Mouse (Mus musculus) heart, embryonic 15.5 days (tissue): Measurements from ENCODE around the gene Rpl3. TPM values are rescaled to one million over a fixed set of nuclear protein-coding genes. Genes with fewer than 3 reads are reported as not detected.

Source experiments
- ATAC-seq: fragments of 200-750 bp; cut with Nextera tagmentation; replicated peaks from 2 replicates; pipeline ENCODE4 v1.8.0; 2017; ENCODE audit warnings: low read depth, moderate TSS enrichment; ENCODE audit not compliant: insufficient number of reproducible peaks, insufficient read depth, low FRiP score
- H3K27ac ChIP-seq: fragments of 300-500 bp; sonication (generic); 2 replicates; pipeline ENCODE4 v1.5.1; 2015; ENCODE audit warnings: mild to moderate bottlenecking, inconsistent platforms
- H3K27me3 ChIP-seq: fragments of 300-500 bp; sonication (generic); 2 replicates; pipeline ENCODE4 v1.6.1; 2015; ENCODE audit warnings: inconsistent platforms
- H3K36me3 ChIP-seq: fragments of 300-500 bp; sonication (generic); 2 replicates; pipeline ENCODE4 v1.6.1; 2015; ENCODE audit warnings: mild to moderate bottlenecking, inconsistent platforms
- H3K4me1 ChIP-seq: fragments of 300-500 bp; sonication (generic); replicated peaks from 2 replicates; pipeline ENCODE4 v1.6.1; 2015; ENCODE audit warnings: inconsistent platforms
- H3K4me2 ChIP-seq: fragments of 300-500 bp; sonication (generic); 2 replicates; pipeline ENCODE4 v1.6.1; 2015; ENCODE audit warnings: inconsistent platforms, mild to moderate bottlenecking, moderate library complexity
- H3K4me3 ChIP-seq: fragments of 300-500 bp; sonication (generic); 2 replicates; pipeline ENCODE4 v1.5.1; 2015; ENCODE audit warnings: mild to moderate bottlenecking, inconsistent platforms
- H3K9ac ChIP-seq: fragments of 300-500 bp; sonication (generic); 2 replicates; pipeline ENCODE4 v1.6.1; 2015; ENCODE audit warnings: mild to moderate bottlenecking, inconsistent platforms
- H3K9me3 ChIP-seq: fragments of 300-500 bp; sonication (generic); replicated peaks from 2 replicates; pipeline ENCODE4 v1.6.1; 2016; ENCODE audit warnings: inconsistent platforms
- WGBS: fragments of 180-500 bp; shearing (Covaris S2); methylation state at CpG from one replicate; pipeline ENCODE4 v1.1.7; 2015; ENCODE audit warnings: mixed read lengths; 5-methylcytosine and 5-hydroxymethylcytosine counted together
- polyA plus RNA-seq: library from polyadenylated mRNA; unstranded; fragments of >200 nt; fragmentation: Nextera tagmentation; extraction: Ambion mirVana; gene quantifications from 2 replicates; pipeline ENCODE4 v1.2.1, GENCODE M21; 2015

The Rpl3 gene
- 565 and 609 TPM in 2 replicates for polyA plus RNA-seq

DNA sequence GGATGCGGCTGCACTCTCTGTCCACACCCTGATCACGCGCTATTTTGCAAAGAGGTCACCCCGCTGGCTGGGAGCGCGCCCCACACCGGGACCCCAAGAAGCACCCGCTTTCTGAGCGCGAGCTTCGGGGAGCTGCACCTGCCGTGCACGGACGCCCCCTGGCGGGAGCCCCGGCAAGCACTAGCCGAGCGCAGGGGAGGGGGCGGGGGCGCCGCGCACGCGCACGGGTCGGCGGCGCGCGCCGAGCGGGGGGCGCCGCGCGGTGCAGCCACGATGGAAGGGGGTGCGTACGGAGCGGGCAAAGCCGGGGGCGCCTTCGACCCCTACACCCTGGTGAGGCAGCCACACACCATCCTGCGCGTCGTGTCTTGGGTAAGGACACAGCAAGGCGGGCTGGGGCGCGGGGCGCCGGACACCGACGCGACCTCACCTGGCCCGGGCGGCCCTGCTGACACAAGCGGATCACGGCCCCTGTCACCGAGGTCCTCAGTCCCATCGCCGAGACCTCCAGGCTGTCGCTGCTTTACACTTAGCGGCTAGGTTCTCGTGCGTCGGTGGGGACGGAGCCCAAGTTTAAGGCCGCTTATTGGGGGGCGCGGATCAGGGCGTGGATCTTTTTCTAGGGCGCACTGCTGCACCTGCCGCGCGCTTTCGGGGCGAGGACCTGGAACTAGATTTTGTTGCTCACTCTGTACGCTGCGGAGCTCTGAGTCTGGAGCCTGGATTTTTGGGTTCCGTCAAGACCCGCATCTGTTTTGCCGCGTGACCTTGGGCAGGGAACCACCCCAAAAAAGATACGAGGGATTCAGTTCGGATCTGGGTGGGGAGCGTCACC lies at the start of gene Rpl3, which contains the start of gene Syngr1:
TSS of gene Rpl3 (minus strand) at position 748 of the 835 bp plus-strand sequence.
TSS of gene Syngr1 (plus strand) at position 214 of the 835 bp plus-strand sequence.
- ATAC-seq = peak; percentile 75
- Histone ChIP-seq H3K4me2 (peak within 1 kb of the TSS; percentile 97), H3K4me1 (peaks cover 17% of the 10 kb centered on the region), H3K27ac (no peak within 1 kb of the TSS), H3K9me3 (no peaks in the 10 kb centered on the region), H3K9ac (peak within 1 kb of the TSS; percentile 77), H3K4me3 (peak within 1 kb of the TSS; percentile 83), H3K27me3 (peaks cover 31% of the 10 kb centered on the region), H3K36me3 (no peaks in the 10 kb centered on the region)
- WGBS = 2% methylated on average over 70 of the region's 86 CpGs

DNA sequence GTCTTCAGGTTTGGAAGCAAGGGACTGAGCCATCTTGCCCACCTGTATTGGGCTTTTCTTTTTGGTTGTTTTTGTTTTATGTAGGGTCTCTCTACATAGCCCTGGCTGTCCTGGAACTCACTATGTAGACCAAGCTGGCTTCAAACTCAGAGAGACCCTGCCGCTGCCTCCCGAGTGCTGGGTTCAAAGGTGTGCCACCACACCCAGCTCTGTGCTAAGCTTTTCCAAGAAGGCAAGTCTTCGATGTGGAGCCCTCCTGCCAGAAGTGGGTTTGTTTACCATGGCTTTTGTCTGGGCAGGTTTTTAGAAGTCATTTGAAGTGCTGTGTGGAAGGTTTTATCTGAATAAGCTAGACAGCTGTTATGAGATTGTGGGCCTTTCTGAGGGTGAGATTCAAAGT lies 49.2 kb upstream of the Rpl3 start:
- no peak overlapping the region for H3K27ac ChIP-seq
- ATAC-seq = no peak
- 84% methylated on average over 3 of the region's 3 CpGs for WGBS

DNA sequence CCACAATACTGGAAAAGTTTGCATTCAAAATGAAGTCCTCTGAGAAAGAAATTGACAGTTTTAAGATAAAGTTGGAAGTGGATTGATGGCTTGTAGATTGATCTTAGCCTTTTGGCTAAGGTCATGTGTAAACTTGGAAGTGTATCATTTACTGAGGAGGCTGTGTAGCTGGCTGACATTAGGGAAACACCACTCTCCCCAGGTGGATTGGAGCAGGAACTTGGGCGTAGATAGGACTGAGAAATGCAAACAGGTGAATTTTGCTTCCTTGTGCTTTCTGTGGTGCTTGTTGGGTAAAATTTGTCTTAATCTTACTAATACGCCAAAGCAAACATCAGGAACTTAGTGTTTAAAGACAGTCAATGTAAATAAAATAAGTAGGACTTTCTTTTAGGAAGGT lies 48.6 kb upstream of the Rpl3 start:
- peaks cover 10% of the 10 kb centered on the region for H3K36me3 ChIP-seq
- no peak overlapping the region for H3K4me2 ChIP-seq
- no peak for ATAC-seq
- H3K9ac ChIP-seq = no peak overlapping the region
- no peak overlapping the region for H3K27ac ChIP-seq
- peaks cover 42% of the 10 kb centered on the region for H3K4me1 ChIP-seq
- H3K4me3 ChIP-seq = no peak overlapping the region
- H3K27me3 ChIP-seq = no peaks in the 10 kb centered on the region
- WGBS = 93% methylated on average over 2 of the region's 2 CpGs
- H3K9me3 ChIP-seq = no peaks in the 10 kb centered on the region

More for the DNA sequence above, 49.2 kb upstream of the Rpl3 start:
- no peak overlapping the region for H3K9ac ChIP-seq
- H3K27me3 ChIP-seq = no peaks in the 10 kb centered on the region
- no peak overlapping the region for H3K4me3 ChIP-seq
- no peak overlapping the region for H3K4me2 ChIP-seq
- H3K36me3 ChIP-seq = peaks cover 10% of the 10 kb centered on the region
- peaks cover 43% of the 10 kb centered on the region for H3K4me1 ChIP-seq
- H3K9me3 ChIP-seq = no peaks in the 10 kb centered on the region

DNA sequence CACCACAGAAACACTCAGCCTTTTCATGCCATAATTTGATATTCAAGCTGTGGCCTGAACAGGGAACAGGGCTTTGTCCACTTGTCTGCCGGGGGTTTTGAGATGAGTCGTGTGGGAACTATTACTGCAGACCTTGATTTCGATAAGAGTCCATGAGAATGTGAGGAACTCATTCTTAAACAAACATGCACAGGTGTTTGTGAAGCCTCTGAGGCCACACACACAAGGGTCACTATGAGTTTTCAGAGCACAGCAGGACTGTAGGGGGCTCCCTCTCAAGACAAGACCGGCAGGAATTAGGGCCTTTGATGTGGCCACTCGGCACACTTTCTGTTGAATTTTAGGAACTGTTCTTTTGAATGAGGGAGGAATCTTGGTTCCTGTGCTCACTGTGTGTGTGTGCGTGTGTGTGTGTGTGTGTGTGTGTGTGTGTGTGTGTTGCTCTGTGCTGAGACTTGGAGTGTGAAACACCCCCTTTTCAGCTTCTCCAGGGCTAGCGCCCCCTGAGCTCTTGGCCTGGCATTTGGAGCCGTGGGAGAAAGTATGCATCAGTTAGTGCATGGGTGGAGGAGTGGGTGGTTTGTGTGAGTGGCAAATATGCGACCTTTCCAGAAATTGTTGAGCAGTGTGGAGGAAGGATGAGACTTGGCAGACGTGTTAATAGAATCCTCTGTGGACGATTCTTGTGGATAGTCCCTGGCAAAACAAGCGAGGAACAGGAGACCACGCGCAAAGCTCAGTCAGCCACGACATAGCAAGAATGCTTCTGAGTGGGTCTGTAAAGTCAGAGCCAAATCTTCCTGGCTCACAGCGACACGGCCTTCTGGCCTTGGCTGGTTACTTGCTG lies 46.5 kb upstream of the Rpl3 start:
- Histone ChIP-seq H3K9me3 (no peaks in the 10 kb centered on the region), H3K36me3 (peaks cover 10% of the 10 kb centered on the region), H3K4me1 (peaks cover 56% of the 10 kb centered on the region), H3K4me2 (no peak overlapping the region), H3K27me3 (no peaks in the 10 kb centered on the region), H3K27ac (peak overlapping the region; percentile 55), H3K9ac (no peak overlapping the region), H3K4me3 (no peak overlapping the region)
- ATAC-seq = no peak
- 49% methylated on average over 17 of the region's 17 CpGs for WGBS

DNA sequence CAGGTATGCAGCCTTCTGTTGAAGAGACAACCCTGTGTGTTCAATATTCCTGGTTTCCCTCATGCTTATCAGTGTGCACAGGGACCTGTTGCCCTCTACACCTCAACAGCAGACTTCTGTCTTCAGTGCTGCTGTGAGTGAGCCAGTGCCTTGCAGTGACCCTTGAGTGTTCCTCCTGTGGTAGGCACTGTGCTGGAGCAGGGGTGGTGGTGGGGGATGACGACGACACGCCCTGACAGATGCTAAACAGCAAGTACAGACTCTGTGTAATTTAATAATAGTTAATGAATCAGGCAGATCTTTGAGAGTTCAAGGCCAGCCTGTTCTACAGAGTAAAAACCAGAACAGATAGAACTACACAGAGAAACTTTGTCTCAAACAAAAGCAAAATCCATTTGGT lies 45.0 kb upstream of the Rpl3 start:
- ATAC-seq = no peak
- Histone ChIP-seq H3K4me1 (peaks cover 60% of the 10 kb centered on the region), H3K9ac (no peak overlapping the region), H3K9me3 (no peaks in the 10 kb centered on the region), H3K27me3 (no peaks in the 10 kb centered on the region), H3K4me2 (no peak overlapping the region), H3K4me3 (no peak overlapping the region), H3K36me3 (peaks cover 4% of the 10 kb centered on the region), H3K27ac (peak overlapping the region; percentile 100)
- WGBS = 90% methylated on average over 3 of the region's 3 CpGs

DNA sequence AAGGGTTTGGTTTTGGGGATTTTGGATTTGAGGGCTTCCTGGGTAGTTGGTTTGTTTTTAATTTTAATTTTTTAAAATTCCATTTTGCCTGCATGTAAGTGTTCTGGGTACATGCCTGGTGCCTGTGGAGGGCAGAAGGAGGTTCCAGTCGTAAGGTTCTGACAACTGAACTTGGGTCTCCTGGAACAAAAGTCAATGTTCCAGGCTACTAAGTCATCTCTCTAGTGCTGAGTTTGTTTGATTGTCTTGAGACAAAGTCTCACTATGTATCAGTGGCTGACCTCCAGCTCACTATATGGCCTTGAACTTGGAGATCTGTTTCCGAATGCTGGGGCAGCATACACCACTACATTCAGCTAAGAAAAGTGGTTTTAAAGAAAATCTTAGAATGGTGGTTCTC lies 43.8 kb upstream of the Rpl3 start:
- H3K9me3 ChIP-seq = no peaks in the 10 kb centered on the region
- H3K27me3 ChIP-seq = no peaks in the 10 kb centered on the region
- peaks cover 4% of the 10 kb centered on the region; the same call in 1 of the 2 replicates for H3K36me3 ChIP-seq
- H3K4me2 ChIP-seq = no peak overlapping the region
- H3K4me3 ChIP-seq = no peak overlapping the region
- peak overlapping the region; percentile 100 for H3K27ac ChIP-seq
- WGBS = 89% methylated on average over 2 of the region's 2 CpGs
- peaks cover 60% of the 10 kb centered on the region for H3K4me1 ChIP-seq
- ATAC-seq = no peak
- H3K9ac ChIP-seq = no peak overlapping the region

DNA sequence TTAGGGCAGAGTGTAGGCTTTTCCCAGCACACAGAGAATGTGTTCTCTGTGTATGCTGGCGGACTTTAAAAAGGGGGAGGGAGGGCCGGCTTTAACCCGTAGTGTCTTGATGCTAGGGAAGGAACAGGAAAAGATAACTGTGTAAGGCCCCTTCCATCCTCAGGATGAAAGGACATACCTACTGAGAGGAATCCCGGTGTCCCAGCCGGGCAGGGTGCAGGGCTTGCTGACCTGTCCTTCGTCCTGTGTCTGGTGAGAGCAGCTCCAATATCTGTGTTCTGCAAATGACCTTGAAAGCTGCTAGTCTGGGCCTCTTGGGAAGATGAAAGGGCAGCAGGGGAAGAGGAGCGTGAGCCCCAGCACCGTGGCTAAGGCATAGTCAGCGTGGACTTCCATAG lies 42.8 kb upstream of the Rpl3 start:
- Histone ChIP-seq H3K4me1 (peaks cover 57% of the 10 kb centered on the region), H3K4me2 (peak overlapping the region; percentile 73), H3K9ac (peak overlapping the region; percentile 79), H3K36me3 (no peaks in the 10 kb centered on the region), H3K27ac (peak overlapping the region; percentile 100), H3K27me3 (no peaks in the 10 kb centered on the region), H3K4me3 (peak overlapping the region; percentile 75), H3K9me3 (no peaks in the 10 kb centered on the region)
- 21% methylated on average over 9 of the region's 9 CpGs for WGBS
- no peak; the same call in 1 of the 2 replicates for ATAC-seq

DNA sequence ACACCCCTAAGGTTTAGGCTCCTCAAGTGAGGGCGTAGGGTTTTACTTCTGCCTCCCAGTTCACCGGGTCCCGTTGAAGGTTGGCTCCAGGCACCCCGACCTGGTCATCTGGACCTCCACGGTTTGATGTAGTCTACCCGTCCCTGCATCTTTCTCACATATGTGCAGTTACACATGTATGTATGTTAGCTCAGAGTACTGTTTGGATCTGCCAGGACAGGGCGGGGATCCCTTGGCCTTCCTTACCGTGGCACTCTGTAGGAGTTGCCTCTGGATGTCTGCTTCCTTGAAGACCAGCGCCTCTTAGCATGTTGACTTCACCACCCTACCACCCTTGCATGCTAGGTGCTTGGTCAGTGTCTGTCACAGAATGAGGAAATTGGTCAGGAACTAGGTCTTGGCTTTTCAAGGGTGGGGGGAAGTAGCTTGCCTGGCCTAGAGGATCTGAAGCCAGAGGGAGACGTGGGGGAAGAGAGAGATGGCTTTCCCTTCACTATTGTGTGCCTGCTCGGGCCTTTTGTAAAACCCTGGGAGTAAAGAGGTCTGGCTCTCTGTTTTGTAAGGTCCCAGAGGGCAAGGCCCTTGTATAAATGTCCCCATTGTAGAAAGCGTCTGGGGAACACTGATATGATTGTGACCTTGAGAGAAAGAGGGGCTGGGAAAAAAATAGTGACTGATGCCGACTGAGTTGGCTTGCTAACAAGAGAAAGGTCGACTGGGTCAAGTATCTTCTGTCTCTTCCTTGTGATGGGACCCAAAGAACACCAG lies 42.2 kb upstream of the Rpl3 start:
- no peaks in the 10 kb centered on the region for H3K36me3 ChIP-seq
- H3K4me2 ChIP-seq = peak overlapping the region; percentile 73
- H3K4me3 ChIP-seq = peak overlapping the region; percentile 75
- no peak; the same call in 1 of the 2 replicates for ATAC-seq
- H3K27ac ChIP-seq = peak overlapping the region; percentile 100
- WGBS = 9% methylated on average over 14 of the region's 14 CpGs
- H3K4me1 ChIP-seq = peaks cover 51% of the 10 kb centered on the region
- H3K9ac ChIP-seq = peak overlapping the region; percentile 79
- no peaks in the 10 kb centered on the region for H3K27me3 ChIP-seq
- no peaks in the 10 kb centered on the region for H3K9me3 ChIP-seq

DNA sequence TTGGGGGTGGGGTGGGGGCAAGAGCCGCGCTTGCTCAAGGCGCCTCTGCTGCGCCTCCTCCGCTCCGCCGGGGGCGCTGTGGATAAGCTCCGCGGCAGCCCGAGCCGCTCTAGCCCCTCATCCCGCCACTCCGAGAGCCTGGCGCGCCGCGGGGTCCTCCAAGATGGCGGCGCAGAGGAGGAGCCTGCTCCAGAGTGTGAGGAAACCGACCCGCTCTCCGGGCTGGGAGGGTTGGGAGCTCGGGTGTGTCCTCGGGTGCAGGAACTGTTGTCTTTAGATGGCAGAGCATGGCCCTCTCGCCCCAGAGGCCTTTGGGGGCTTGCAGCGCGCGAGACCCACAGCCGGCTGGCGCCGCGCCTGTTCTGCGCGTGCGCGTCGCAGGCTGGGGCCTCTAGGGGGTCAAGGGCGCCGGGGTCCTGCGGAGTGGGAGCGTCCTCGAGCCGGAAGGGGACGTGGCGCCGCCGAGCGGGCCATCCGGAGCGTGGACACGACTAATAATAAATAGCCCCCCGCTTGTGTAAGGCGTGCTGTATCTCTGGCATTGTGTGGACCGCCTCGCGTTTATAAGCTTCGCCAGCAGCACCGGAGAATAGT lies 41.4 kb upstream of the Rpl3 start, which contains the start of gene Tab1:
TSS of gene Tab1 (plus strand) at position 135 of the 594 bp plus-strand sequence.
- WGBS = under 1% methylated on average over 59 of the region's 59 CpGs
- peaks cover 43% of the 10 kb centered on the region for H3K4me1 ChIP-seq
- peak within 1 kb of the TSS; percentile 79 for H3K9ac ChIP-seq
- peak within 1 kb of the TSS; percentile 73 for H3K4me2 ChIP-seq
- H3K27me3 ChIP-seq = no peaks in the 10 kb centered on the region
- peak within 1 kb of the TSS; percentile 100 for H3K27ac ChIP-seq
- H3K4me3 ChIP-seq = peak within 1 kb of the TSS; percentile 75
- peak; percentile 91 for ATAC-seq
- H3K36me3 ChIP-seq = no peaks in the 10 kb centered on the region
- H3K9me3 ChIP-seq = no peaks in the 10 kb centered on the region

DNA sequence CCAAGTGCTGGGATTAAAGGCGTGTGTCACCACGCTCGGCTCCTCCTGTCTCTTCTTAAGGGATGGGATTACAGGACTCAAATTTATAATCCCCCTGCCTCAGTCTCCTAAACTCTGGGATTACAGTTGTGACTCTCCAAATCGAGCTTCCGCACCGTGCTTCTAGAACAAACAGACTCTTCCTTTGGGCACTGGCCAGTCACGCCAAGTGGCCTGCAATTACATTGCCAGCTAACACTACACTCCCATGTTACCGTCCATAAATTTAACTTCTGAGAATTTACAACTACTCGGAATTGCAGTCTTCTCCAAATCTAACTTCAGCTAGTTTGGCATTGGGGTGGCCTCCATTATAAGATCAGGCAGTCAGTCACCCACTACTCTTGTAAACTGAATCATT lies 40.8 kb upstream of the Rpl3 start:
- 75% methylated on average over 9 of the region's 9 CpGs for WGBS
- peak overlapping the region; percentile 79; the same call in 1 of the 2 replicates for H3K9ac ChIP-seq
- peaks cover 37% of the 10 kb centered on the region for H3K4me1 ChIP-seq
- H3K4me3 ChIP-seq = peak overlapping the region; percentile 75
- H3K27me3 ChIP-seq = no peaks in the 10 kb centered on the region
- ATAC-seq = no peak
- no peaks in the 10 kb centered on the region for H3K36me3 ChIP-seq
- peak overlapping the region; percentile 100 for H3K27ac ChIP-seq
- H3K4me2 ChIP-seq = peak overlapping the region; percentile 73
- H3K9me3 ChIP-seq = no peaks in the 10 kb centered on the region
